Mouse (Mus musculus): ENCODE data around the gene Tmem231. TPM values are rescaled to one million over a fixed set of nuclear protein-coding genes. Genes with fewer than 3 reads are reported as not detected.
A peak's percentile ranks its signal among the peaks of the same experiment; 100 is the strongest.
"Not testable (repeated sequence)": the region's sequence is repeated elsewhere in the genome, so short reads cannot be mapped to it uniquely, and the experiment has no call there.

Tmem231 gene
- total RNA-seq, 2 experiments from 2014 or later: 10.0 to 10.4 TPM

DNA sequence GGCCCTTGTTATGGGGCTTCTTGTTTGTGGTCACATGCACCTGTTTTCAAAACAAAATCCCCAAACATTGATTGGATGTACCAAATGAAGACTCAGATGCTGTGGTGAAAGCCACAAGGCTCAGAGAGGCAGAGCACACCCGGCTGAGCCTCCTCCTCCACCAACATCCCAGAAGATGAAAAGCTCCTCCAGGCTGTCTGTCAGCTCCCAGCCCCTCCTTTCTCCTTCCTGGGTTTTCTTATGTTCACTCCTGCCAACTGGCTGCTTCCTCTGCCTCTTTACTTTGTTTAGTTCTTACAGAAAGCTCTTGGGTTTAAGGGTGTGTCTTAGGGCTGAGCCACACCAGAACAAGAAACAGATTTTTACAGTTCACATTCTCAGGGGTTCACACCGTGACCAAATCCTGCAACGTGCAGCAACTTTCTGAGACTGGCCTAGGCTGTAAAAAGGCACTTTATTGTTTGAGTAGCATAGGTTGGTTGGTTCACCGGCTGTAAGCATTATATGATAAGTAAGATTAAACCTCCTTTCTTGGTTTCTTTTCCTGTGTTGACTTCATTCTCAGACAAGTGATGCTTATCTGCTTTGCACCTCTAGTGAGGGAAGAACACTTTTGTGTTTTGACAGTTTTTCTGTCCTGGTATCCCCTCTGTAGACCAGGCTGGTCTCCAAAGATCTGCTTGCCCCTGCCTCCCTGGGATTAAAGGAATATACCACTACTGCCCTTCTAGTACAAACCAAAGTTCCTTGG lies 21.3 kb upstream of the Tmem231 start:
- no peak for DNase-seq (ENCODE audit: extremely low spot score in 1 of 2, low spot score in 2 of 2)
- intact Hi-C loops (cut with DNase I): no loop called here

- no peak for DNase-seq (ENCODE audit: extremely low spot score in 1 of 2, low spot score in 2 of 2)
- intact Hi-C loops (cut with DNase I): no loop called here
Observed at GRCm38 (mm10) chr8:111951936-111952335, 18.3 kb upstream of the Tmem231 start.

- DNase-seq (ENCODE audit: extremely low spot score in 1 of 2, low spot score in 2 of 2): peak; percentile 43 to 46
- intact Hi-C loops (cut with DNase I): no loop called here
Observed at GRCm38 (mm10) chr8:111951317-111951716, 17.6 kb upstream of the Tmem231 start.

- intact Hi-C loops (cut with DNase I): no loop called here
- DNase-seq (ENCODE audit: extremely low spot score in 1 of 2, low spot score in 2 of 2): no peak
Observed at GRCm38 (mm10) chr8:111950846-111951245, 17.2 kb upstream of the Tmem231 start.

GRCm38 (mm10) chr8:111947954-111948353 lies 14.3 kb upstream of the Tmem231 start:
- intact Hi-C loops (cut with DNase I): no loop called here
- no peak for DNase-seq (ENCODE audit: extremely low spot score in 1 of 2, low spot score in 2 of 2)

- no peak for DNase-seq (ENCODE audit: extremely low spot score in 1 of 2, low spot score in 2 of 2)
- intact Hi-C loops (cut with DNase I): no loop called here
Observed at GRCm38 (mm10) chr8:111947144-111947543, 13.5 kb upstream of the Tmem231 start.

DNA sequence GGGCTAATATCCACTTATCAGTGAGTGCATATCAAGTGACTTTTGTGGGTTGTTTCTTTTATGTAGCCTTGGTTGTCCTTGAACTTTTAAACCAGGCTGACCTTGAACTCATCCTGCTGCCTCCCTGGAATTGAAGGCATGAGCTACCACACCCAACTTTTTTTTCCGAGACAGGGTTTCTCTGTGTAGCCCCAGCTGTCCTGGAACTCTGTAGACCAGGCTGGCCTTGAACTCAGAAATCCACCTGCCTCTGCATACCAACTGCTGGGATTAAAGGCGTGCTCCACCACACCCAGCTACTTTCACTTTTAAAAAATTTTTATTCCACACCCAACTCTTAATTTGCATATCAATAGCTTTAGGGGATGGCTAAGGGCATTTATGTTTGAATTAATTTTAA lies 9.9 kb upstream of the Tmem231 start:
- DNase-seq (ENCODE audit: extremely low spot score in 1 of 2, low spot score in 2 of 2): no peak
- intact Hi-C loops (cut with DNase I): loop anchor here (5.0 kb wide), 1 partner anchor 49 kb away; the partner anchor contains the start of gene Adat1

DNA sequence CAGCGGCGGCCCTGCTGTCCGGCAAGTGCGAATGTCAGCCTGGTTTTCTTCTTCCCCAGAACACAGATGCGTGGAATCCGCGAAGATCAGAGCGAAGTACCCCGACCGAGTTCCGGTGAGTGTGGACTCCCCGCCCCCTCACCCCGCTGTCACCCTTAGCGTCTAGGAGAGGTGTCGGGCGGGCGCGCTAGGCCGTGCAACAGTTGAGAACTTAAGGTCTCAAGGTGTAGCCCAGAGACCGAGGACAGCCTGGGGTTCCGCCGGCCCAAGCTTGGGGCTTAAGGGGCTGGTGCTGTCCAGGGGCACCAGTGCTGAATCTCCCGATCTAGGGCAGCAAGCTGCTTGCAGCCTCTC lies 7.4 kb upstream of the Tmem231 start:
- DNase-seq (ENCODE audit: extremely low spot score in 1 of 2, low spot score in 2 of 2): peak; percentile 26 to 65
- intact Hi-C loops (cut with DNase I): loop anchor here (5.0 kb wide), 1 partner anchor 51 kb away; the partner anchor contains the start of gene Adat1

- intact Hi-C loops (cut with DNase I): loop anchor here (5.0 kb wide), 1 partner anchor 52 kb away; the partner anchor contains the start of gene Adat1
- peak; percentile 96 to 99 for DNase-seq (ENCODE audit: extremely low spot score in 1 of 2, low spot score in 2 of 2)
Observed at GRCm38 (mm10) chr8:111940171-111941100, 6.8 kb upstream of the Tmem231 start, which contains the start of gene Gabarapl2. Gabarapl2 (plus strand) TSS chr8:111940703.

GRCm38 (mm10) chr8:111939516-111940142 lies 5.9 kb upstream of the Tmem231 start:
- intact Hi-C loops (cut with DNase I): loop anchor here (5.0 kb wide), 1 partner anchor 53 kb away; the partner anchor contains the start of gene Adat1
- peak in 1 of 2 experiments; percentile 37 for DNase-seq (ENCODE audit: extremely low spot score in 1 of 2, low spot score in 2 of 2)

DNA sequence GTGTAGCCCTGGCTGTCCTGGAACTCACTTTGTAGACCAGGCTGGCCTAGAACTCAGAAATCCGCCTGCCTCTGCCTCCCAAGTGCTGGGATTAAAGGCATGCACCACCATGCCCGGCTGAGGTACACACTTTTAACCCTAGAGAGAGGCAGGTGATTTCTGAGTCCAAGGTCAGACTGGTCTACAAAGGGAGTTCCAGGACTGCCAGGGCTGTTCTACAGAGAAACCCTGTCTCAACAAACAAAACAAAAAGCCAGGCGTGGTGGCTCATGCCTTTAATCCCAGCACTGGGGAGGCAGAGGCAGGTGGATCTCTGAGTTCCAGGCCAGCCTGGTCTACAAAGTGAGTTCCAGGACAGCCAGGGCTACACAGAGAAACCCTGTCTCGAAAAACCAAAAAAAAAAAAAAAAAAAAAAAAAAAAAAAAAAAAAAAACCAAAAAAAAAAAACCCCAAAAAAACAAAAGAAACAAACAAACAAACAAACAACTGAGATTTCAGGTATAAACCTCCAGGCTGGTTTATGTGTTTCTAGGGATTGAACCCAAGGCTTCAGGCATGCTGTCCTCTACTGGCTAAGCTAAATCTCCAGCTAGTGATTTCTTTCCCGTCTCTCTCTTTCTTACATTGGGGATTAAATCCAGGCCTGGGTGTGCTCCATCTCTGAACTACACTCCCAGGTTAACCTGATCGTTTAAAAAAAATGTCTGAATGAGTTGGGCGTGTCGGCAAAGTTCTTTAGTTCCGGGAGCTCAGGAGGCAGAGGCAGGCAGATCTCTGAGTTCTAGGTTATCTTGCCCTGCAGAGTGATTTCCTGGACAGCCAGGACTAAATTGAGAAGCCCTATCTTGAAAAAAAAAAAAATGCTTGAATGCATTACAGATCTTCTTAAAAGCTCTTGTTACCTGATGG lies 4.7 kb upstream of the Tmem231 start:
- DNase-seq (ENCODE audit: extremely low spot score in 1 of 2, low spot score in 2 of 2); intact Hi-C loops (cut with DNase I): not testable (repeated sequence)

DNA sequence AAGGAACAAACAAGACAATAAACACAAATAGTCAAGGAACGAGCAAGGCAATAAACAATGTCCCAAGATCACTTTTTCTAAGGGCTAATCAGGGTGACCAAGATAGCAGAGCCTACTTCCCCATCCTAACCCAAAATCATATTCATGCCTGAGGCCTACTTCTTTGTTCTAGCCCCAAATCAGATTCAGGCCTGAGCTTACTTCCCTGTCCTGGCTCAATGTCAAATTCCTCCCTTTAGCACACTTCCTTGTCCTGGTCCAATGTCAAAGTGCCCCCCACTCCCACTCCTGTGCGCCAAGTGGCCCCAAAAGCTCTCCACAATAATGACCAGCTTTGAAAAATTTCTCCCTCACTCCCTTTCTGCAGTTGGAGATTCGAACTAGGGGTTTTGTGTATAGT lies 3.5 kb upstream of the Tmem231 start:
- DNase-seq (ENCODE audit: extremely low spot score in 1 of 2, low spot score in 2 of 2): no peak
- intact Hi-C loops (cut with DNase I): no loop called here

- no peak for DNase-seq (ENCODE audit: extremely low spot score in 1 of 2, low spot score in 2 of 2)
- intact Hi-C loops (cut with DNase I): no loop called here
Observed at GRCm38 (mm10) chr8:111934201-111934600, 520 bp upstream of the Tmem231 start.

- intact Hi-C loops (cut with DNase I): no loop called here
- DNase-seq (ENCODE audit: extremely low spot score in 1 of 2, low spot score in 2 of 2): no peak
Observed at GRCm38 (mm10) chr8:111932580-111933336, 923 bp downstream of the Tmem231 start.

GRCm38 (mm10) chr8:111931721-111932120 lies 2.0 kb downstream of the Tmem231 start:
- intact Hi-C loops (cut with DNase I): no loop called here
- DNase-seq (ENCODE audit: extremely low spot score in 1 of 2, low spot score in 2 of 2): no peak

- intact Hi-C loops (cut with DNase I): no loop called here
- no peak for DNase-seq (ENCODE audit: extremely low spot score in 1 of 2, low spot score in 2 of 2)
Observed at GRCm38 (mm10) chr8:111929648-111930344, 3.9 kb downstream of the Tmem231 start.

DNA sequence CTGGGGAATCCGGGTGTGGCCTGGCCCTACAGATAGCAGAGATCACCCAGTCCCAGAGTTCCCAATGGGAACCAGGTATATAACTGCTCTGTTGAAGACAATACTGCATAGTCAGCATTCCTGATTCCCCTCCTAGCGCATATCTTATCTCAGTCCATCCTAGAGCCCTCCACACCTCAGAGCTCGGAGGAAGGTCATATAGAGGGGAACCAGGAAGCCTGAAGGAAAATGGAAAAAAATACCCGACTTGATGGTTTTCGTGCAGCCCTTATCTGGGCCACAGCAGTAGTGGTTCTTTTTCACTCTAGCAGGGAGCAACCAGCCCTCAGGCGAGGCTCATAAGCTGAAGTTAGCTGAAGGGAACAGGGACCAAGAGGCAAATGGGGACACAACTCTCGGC lies 8.7 kb downstream of the Tmem231 start:
- no peak for DNase-seq (ENCODE audit: extremely low spot score in 1 of 2, low spot score in 2 of 2)
- intact Hi-C loops (cut with DNase I): no loop called here

All from left cerebral cortex, postnatal 10 days (tissue).